Mouse (Mus musculus) cortical plate, adult 2 months (tissue): ENCODE measurements around the gene Rhoh.

Source experiments
- CTCF ChIP-seq: fragments of 200-500 bp; IDR thresholded peaks from 2 replicates; pipeline ENCODE4 v1.5.1; 2011; ENCODE audit warnings: mild to moderate bottlenecking, control low read depth, low read length; ENCODE audit not compliant: insufficient read depth; ENCODE audit errors: extremely low read depth
- POLR2A ChIP-seq: fragments of 200-500 bp; IDR thresholded peaks from 2 replicates; pipeline ENCODE4 v1.6.1; 2011; ENCODE audit warnings: mild to moderate bottlenecking, low read length, control low read depth; ENCODE audit not compliant: insufficient read depth; ENCODE audit errors: extremely low read depth

GRCm38 (mm10) chr5:65858355-65858754, 2.7 kb upstream of the Rhoh start:
- TF ChIP-seq CTCF (no peak), POLR2A (no peak)
